Mouse (Mus musculus): ENCODE measurements around the gene Adamts2. TPM values are rescaled to one million over a fixed set of nuclear protein-coding genes. Genes with fewer than 3 reads are reported as not detected.

Gene Adamts2
- total RNA-seq, 2 experiments from 2014 or later: 27.3 to 37.4 TPM

DNA sequence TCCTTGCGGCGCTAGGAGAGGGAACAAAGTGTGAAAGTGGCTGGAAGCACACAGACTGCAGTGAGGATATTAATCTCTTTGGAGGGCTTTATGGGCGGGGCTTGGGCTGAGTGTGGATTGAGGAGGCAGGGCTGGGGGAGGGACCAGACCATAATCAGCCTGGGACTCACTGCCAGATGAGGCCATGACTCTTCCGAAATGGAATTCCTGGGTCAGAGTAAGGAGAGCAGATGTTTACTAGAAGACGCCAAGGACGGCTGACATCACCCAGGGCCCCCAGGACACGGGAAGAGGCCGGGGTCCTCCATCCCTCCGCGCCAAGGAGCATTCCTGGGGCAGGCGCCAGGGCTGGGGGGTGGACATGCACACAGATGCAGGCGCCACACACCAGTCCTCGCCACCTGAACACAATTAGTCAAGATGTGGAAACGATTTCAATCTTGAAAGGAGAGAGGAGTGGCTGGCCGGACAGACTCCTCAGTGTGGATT, 20.4 kb downstream of the Adamts2 start:
- peak; percentile 68 for DNase-seq

DNA sequence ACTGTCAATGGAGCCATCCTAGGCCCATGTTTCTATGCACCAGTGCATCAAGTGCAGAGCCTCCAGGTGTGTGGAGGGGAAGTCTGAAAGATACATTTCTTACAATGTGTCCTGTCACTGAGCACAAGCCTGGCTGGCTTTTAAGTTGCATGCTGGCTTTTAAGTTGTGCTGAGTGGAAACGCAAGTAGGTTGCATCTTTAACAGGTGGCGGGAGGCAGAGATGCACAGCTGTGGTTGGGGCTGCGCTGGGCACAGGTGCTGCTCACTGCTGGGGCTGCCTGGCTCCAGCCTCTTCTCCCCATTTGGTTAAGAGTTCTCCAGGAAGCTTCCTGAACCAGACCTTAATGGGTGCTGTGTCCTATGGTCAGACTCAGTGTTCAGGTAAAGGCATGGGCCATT, 21.9 kb downstream of the Adamts2 start:
- DNase-seq: no peak

DNA sequence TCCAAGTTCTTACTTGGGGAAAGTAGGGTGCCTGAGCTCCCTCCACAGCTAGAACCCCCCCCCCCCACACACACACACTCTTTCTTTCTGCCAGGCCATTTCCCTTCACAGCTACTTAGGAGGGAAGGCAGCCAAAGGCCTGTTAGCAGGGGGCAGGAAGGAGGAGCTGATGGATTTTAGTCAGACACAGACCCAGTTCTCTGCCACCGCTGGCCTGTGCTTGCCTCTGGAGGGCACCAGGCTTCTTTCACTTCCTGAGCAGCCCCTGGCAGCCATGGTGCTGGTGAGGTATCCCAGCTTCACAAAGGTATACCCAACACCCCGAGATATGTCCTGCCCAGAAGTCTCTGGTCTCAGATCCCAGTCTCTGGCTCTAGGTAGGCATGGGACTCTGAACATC, 22.4 kb downstream of the Adamts2 start:
- peak; percentile 40 for DNase-seq

DNA sequence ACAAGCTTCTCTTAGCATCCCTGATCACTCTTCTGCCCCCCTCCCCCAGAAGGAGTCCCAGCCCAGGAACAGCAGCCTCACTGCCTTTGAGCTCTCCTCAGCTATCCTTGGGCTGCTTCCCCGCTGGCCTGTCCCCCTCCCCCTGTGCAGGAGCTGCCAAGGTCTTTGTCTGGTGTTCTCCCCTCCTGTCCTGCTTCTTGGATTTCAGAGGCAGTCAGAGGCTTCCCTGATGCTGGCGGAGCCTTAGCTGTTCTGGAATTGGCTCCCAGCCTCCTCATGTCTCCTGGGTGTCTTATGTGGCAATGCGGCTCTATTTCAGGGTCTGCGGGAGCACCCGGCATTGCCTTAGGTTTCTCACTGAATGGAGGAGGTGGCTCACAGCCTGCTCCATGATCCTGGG, 22.8 kb downstream of the Adamts2 start:
- peak; percentile 34 for DNase-seq

DNA sequence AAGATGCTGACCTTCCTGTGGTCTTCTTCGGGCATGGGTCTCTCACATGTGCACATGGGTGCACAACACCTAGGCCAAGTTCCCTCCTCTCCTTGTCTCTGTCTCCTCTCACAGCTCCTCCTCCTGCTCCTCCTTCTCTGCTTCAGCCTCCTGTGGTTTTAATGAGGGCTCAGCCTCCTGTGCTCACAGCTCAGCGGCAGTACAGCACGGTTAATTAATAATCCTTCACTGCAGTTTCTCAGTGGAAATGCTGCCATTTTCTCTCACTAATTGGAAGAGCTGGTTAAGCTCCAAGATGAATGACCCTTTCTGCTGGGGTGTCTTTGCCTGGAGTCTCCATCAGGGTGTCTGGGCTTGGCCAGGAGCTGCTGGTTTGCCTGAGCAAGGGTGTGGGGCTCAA, 27.0 kb downstream of the Adamts2 start:
- DNase-seq: no peak

DNA sequence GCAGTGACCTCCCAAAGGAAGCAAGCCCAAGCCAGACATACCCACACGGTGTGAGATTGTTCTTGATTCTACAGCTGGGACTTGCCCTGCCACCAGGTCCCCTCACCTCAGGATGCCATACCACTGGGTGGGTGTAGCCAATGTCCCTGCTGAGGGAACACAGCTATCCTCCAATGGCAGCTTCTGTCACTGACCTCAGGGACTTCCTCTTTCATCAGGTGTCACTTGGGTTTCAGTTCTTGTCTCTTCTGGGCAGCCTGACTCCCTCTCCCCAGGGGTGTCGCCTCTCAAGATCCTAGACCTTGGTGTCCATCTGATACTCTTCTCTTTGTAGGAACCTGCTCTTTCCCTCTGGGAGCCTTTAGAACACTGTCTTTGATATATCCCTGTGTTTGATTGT, 28.6 kb downstream of the Adamts2 start:
- no peak for DNase-seq

DNA sequence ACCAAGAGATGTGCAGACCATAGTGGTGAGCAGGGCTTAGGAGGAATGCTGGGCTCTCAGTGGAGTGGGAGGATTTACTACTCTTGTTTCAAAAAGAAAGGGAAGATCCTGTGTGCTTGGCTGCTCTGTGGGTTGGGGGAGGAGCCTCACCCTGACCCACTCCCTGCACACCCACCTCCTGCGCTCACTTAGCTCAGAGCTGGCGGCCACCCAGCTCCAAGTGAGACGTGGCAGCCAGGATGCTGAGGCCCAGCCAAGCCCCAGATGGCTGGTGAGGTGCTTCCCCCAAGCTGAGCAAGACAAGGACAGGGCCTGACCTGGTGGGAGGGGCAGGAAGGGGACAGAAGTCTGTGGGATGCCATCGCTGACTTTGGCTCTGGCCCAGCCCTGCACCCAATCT, 30.4 kb downstream of the Adamts2 start:
- DNase-seq: peak; percentile 73

DNA sequence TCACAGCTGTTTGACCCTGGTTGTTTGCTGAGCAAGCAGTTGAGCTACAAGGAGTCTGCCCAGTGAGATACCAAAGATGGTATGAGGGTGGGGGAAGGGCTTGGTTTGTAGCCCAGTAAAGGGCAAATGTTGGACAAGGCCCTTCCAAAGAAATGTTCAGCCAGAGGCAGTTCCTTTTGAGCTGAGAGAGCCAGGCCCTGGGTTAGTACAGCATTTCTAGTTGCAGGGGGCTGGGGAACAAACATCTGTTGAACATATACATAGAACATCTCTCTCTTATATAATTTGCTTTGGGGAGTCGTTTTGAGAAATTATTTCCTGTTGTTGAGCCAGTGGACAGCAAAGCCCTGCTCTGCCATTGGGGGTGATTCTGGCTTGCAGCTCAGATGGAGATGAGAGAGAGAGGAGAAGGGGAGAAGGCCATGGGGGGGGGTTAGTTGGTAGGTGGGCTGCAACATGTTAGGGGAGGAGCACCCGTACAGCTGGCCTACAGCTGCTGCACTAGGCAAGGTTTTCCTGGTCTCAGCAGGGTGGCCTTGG, 33.2 kb downstream of the Adamts2 start:
- no peak for DNase-seq

DNA sequence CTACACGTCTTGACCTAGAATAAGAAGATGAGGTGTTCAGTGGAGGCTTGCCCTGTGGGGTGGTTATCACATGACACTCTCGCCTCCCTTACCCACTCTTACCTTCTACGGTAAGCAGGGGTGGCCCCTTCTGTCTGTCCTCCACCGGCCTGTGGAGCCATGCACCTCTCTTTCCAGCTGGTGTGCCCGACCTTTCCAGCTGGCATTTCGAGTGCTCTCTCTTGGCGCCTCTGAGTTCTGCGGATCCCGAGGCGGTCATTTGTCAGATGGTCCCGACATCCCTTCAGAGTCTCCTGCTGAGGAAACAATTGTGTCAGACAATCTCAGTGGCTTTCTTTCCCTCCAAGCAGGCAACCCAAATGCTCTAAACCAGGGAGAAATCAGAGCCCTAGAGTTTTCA, 35.1 kb downstream of the Adamts2 start:
- no peak for DNase-seq

DNA sequence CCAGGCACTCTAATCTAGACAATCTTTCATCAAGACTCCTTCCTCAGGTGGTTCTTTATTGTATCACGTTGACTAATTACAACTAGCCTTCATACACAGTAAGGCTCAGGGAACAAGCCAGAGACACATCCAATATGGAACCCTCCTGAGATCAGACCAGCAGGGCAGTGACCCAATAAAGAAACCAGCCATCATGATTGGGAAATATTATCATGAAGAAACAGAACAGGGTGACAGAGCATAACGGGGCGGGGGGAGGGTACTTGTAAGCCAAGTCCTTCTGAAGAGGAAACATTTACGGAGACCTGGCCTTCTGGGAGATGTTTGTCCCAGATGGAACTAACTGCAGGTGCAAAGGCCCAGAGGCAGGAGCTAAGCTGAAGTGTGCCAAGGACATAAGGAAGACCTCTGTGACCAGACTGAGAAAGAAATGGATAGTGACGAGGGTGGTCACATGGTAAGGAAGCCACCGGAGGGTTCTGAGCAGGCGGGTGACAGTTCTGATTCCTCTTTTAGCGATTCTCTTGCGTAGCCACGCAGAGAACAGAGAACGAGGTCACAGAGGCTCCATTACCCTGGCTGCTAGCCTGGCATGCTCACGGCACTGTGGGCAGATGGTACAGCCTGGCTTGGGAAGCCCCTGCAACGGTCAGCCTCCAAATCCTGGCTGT, 36.4 kb downstream of the Adamts2 start:
- DNase-seq: no peak

DNA sequence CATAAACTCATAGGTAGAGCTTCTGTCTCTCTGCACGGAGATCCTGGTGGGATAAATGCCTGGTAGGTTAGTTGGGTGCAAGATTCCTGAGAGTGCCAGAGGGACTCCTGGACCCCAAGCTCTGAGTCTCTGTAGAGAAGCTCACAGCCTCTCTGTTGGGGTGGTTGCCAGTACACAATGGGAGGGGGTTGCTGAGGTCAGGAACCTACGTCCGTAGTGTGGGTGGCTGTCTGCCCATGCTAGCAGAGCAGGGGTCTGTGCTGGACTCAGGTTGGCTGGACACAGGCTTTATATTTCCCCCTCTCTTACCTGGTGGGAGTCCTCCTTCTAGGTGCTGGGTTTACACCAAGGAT, 37.0 kb downstream of the Adamts2 start:
- no peak for DNase-seq

DNA sequence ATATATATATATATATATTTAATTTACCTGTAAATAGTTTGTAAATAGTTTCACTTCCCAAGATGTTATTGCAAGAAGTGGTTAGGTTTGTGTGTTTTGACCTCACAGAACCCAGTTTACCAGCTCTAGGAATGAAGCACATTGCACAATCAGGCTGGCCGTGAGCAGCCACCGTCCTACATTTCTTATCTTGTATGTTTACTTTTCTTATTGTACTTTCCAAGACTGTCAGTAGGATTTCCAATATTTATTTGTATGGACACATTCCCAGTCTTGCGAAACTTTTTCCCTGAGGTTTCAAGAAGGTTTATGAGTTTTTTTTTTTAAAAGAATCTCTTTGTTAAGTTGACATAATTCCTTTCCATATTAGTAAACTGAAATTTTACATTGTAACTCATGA, 40.7 kb downstream of the Adamts2 start:
- DNase-seq: no peak

DNA sequence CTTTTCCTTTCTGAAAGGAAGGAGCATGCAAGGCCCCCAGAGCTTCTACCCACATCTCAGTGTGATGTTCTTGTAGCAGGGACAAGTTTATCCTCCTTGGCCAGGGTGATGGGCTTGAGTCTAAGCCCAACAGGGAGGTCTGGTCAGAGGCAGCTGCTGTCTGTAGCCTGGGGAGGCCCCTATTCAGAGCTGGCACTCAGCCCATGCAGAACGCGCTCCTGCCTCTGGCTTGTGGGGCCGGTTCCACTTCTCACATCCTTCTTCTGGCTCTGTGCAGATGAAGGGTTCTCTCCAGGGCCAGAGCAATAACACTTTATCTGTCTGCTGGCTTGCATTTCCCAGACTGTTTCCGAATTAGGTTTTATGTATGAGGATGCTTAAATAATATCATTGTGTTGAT, 44.3 kb downstream of the Adamts2 start:
- peak; percentile 76 for DNase-seq

DNA sequence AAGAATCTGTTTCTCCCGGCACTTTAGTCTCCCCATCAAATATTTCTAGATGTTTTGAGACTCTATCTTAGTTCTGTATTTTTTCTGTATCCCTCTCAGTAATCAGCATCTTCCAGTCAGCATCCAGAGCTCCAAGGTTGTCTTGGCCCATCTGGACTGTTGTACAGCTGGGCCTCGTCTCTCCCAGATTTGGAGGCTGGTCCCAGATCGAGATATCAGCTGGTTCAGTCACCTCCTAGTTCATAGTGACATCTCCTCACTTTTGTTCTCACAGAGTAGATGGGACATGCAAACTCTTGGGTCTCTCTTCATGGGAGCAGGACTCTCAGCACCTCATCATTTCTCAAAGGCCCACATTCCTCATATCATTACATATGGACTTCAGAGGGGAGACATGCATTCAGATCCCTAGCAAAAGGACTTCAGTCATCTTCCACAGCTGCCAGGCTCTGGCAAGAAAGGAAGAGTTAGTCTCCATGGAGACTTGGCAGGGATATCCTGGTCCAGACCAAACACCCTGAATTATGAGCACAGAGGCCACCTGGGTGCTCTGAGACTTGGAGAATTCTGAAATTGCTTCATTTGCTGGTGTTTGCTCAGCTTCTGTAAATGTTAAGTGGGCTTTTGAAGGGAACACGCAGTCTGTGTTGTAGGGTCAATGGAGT, 46.4 kb downstream of the Adamts2 start:
- DNase-seq: no peak

DNA sequence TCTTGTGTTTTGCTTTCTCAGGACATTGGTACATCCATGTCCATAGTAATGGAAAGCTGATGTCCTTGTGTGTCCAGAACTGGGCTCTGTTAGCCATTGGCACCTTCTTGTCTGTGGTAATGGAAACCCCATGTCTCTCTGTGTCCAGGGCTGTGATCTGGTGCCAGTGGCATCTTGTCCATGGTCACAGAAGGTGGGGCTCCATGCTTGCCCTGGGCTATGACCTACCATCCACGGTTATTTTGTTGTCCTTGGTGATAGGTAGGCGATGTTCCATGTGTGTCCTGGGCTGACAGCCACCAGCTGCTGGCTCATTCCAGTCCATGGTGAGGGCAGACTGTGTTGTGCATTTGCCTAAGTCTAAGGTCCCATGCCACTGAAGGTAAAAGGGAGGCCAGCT, 48.2 kb downstream of the Adamts2 start:
- peak; percentile 42 for DNase-seq

DNA sequence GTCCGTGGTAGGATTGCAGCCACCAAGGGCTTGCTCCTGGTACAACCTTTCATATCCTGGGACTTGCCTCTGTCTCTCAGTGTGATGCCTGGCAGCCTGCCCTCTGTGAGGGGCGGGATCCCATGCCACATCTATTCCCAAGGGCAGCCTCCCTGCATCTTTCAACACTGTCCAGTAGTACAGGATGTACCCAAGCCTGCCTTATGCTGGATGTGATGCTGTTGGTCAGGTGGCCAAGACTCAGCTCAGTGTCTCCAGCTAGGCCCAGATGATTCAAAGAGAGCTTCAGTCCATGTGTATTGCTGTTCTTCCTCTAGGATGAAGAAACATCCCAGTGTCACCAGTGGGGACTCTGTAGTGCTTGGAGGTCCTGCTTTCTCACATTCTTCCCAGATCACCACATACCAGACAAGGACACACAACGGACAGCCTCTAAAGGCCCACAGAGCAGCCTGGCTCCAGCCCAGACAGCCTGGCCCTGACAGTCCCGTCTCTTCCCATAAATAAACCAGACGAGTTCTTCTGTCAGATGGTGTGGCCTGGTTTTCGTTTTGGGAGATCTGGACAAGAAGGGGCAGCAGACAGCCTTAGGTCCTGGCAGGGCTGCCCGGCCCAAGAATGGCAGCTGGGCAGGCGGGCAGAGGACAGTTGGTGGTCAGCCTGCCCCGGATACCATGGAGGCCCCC, 52.0 kb downstream of the Adamts2 start:
- DNase-seq: no peak

DNA sequence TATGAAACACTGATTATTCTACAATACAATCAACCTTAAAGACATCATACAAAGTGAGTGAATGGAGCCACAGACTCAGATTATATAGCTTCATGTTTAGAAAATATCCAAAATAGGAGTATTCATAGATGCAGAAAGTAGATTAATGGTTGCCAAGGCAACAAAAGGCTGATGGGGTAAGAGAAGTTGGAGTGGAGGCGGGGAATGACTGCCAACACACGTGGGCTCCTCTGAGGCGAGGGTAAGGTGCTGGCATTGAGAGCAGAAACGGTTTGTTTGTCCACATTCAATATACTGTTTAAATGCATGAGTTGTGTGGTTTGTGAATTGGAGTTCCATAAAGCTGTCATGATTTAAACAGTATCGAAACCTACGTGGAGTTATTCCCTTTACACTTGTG, 56.9 kb downstream of the Adamts2 start:
- DNase-seq: no peak

DNA sequence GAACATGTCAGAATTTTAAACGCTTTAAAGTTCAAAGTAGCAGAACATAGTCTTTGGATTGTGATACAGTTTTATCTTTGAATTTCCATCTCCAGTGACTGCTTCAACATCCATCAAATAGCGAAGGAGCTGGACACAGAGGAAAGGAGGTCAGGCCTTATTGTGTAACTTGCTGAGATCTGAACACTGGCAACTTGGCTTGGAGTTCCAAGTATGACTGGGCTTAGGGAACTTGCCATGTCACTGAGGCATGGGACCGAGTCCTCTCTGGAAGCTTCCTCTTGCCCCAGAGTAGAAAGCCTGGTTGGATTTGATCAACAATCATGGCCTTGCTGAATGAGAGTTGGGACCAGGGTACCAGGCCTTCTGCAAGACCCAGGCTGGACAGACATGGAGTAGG, 60.3 kb downstream of the Adamts2 start:
- DNase-seq: no peak

DNA sequence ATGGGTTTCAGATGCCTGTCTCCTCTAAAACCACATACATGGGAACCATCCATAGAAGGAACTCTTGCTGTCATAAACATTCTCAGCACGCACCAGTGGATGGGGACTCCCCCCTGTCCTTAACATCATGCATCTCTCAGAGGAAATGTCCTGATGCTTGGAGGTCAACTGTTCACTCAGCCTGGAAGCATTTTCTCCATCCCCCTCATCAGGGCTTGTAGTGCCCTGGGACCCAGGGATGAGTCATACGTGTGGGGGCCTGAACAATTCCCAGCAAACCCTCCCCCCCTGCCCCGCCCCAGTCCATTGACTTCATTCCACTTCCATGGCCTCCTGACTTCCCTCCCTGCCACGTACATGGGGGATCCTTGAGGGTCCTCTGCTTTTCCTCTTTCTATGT, 62.9 kb downstream of the Adamts2 start:
- DNase-seq: no peak

DNA sequence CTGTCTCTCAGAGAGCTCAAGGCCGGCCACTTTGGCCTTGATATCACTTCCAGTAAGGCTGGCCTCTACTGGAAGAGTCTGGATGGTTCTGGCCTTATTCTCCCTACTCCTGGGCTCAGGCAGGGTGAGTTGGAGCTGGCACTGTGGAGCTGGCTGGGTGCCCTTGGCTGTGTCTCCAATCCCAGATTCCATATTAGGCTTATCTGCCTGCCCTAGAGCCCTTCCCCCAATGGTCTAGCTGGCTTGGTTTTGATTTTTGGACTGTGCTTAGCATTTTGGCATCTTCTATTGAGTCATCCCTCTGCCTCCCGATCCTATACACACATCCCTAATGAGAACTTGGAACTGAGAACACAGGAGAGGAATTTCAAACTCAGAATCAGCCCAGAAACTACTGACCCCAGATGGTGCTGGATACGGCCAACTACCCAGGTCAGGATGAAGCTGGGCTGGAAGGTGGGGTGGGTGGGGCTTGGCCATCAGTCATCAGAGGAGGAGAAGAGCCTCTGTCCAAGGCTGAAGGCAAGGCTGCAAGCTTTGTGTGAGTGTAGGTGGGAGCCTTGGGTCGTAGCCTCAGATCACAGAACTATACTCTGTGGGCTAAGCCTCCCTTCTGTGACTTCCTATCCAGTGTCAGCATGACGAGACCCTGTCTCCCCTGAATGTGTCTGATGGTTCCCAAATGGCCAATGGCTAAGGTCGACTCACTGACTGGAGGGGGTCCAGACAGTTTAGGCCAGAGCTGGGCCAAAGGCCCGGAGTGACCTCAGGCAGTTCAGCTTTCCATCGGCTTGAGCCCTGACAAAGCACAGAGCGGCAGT, 67.9 kb downstream of the Adamts2 start:
- peak; percentile 83 for DNase-seq

DNA sequence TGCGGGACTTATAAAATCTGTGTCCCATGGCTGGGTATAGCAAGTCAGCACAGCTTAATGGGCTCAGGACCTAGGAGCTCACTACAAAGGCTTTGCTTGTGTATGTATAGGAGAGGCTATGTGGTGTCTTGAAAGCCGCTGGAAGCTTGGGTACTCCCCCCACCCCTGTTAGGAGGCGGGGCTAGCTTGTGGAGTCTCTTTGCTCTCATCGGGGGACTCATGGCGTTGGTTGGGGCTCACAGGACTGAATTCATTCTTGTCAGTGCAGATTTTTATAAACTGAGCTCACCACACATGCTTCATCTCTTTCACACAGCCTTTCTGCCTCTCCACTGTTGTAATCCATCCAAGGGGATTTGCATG, 68.5 kb downstream of the Adamts2 start:
- DNase-seq: no peak

DNA sequence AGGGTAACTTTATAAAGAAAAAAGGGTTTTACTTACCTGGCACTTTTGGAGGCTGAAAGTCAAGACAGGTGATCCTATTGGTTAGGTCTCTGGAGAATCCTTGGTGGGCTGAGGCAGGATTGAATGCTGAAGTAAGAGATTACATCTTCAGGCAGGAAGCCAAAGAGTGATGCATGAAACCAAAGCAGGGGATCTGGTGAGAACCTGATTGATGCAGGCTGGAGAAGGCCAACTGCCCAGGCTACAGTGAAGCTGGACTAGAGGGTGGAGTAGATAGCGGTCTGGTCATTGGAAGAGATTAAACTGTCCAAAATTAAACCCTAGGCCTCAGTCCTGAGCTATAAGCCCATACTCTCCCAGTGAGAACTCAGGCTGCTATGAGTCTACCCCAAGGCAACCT, 69.0 kb downstream of the Adamts2 start:
- no peak for DNase-seq

DNA sequence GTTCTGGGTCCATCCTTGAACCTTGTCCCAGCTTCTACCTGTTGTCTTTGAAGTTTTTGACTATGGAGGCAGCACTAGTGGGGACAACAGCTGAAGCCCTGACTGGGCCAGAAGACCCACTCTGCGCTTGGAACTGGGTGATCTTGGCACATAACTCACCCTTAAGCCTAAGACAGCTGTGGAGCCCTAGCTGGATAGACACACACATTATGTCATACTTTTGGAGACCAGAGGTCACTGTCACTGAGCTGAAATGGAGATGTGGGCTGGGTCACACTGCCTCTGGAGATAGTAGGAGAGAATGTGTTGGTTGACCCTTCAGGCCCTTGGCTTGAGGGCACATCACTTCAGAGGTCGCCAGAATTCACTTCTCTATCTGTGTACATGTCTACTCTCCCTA, 69.5 kb downstream of the Adamts2 start:
- no peak for DNase-seq
